In the genomic region with DNA sequence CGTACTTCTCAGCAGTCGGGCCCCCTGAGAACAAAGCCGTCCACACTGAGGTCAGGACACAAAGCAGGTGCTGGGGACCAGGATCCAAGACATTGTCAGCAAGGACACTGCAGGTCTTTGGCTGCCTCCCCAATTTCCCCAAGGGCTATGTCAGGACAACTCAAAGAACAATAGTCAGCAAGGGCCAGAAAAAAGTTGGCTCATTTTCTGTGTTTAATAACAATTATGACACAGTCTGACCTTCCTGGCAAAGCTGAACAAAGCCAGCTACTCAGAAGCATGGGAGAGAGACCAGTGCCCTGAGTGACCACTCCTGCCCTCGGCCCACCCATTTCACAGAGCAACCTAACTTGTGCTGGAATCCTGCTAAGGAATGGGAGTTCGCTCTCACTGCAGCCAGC, we compare ENCODE assay signal across 9 mouse cellular contexts. TPM values are rescaled to one million over a fixed set of nuclear protein-coding genes. Genes with fewer than 3 reads are reported as not detected.
DNase-seq lines count a peak whose midpoint lies in the region; ATAC-seq and TF ChIP-seq lines count a peak whose summit lies in the region.
"Had no signal": no experiment of that assay in that cellular context is flagged by ENCODE, and none has a peak within 500 bp of the region (broad histone marks: within the 10 kb centered on the region; RNA-seq: fewer than 3 reads in every experiment).

No protein-coding gene starts in this region.

- no peaks in the 10 kb centered on the region for H3K27me3 ChIP-seq in hindbrain, postnatal 0 days (ENCODE audit: insufficient read depth, low read length)
- H3K27me3 ChIP-seq in hindbrain, embryonic 11.5 days (ENCODE audit: control insufficient read depth, insufficient read depth, low read length), result no peaks in the 10 kb centered on the region
- H3K27me3 ChIP-seq in lung, postnatal 0 days (replicated peaks; ENCODE audit: insufficient read depth, low read length), result no peaks in the 10 kb centered on the region
- H3K27me3 ChIP-seq: embryonic facial prominence, embryonic 13.5 days had no signal

- H3K4me2 ChIP-seq in hindbrain, postnatal 0 days (ENCODE audit: low read depth, low read length), result no peak overlapping the region
- H3K4me2 ChIP-seq in hindbrain, embryonic 11.5 days (replicated peaks; ENCODE audit: low read depth, low read length), result no peak overlapping the region
- H3K4me2 ChIP-seq in lung, postnatal 0 days (replicated peaks; ENCODE audit: low read depth, low read length), result no peak overlapping the region
- H3K4me2 ChIP-seq: embryonic facial prominence, embryonic 13.5 days had no signal

- H3K4me1 ChIP-seq in hindbrain, postnatal 0 days (ENCODE audit: insufficient read depth, low read length), result no peaks in the 10 kb centered on the region
- no peaks in the 10 kb centered on the region for H3K4me1 ChIP-seq in hindbrain, embryonic 11.5 days (replicated peaks; ENCODE audit: control insufficient read depth, insufficient read depth, low read length)
- H3K4me1 ChIP-seq in brown adipose tissue, adult 24 weeks (ENCODE audit: control insufficient read depth, insufficient read depth, insufficient read length, low read length), result peaks cover 36% of the 10 kb centered on the region
- H3K4me1 ChIP-seq in lung, postnatal 0 days (ENCODE audit: insufficient read depth, low read depth, low read length), result no peaks in the 10 kb centered on the region
- H3K4me1 ChIP-seq: embryonic facial prominence, embryonic 13.5 days had no signal

- no peak overlapping the region for H3K9ac ChIP-seq in hindbrain, postnatal 0 days (replicated peaks; ENCODE audit: low read length)
- H3K9ac ChIP-seq in hindbrain, embryonic 11.5 days (ENCODE audit: low read depth, low read length), result no peak overlapping the region
- no peak overlapping the region for H3K9ac ChIP-seq in lung, postnatal 0 days (replicated peaks; ENCODE audit: low read depth)
- H3K9ac ChIP-seq: embryonic facial prominence, embryonic 13.5 days had no signal

- TF ChIP-seq EP300 in lung, postnatal 0 days (IDR thresholded peaks at IDR 0.05), result peak; percentile 68

- TF ChIP-seq CTCF in hindbrain, postnatal 0 days (IDR thresholded peaks at IDR 0.05; ENCODE audit: low read depth), result no peak
- no peak for TF ChIP-seq CTCF in lung, postnatal 0 days (IDR thresholded peaks at IDR 0.05)

- intact Hi-C loops in gastrocnemius, postnatal 36 days (cut with DNase I), result no loop called here

- no peaks in the 10 kb centered on the region for H3K9me3 ChIP-seq in hindbrain, postnatal 0 days (ENCODE audit: low read length)
- no peaks in the 10 kb centered on the region for H3K9me3 ChIP-seq in hindbrain, embryonic 11.5 days (ENCODE audit: control insufficient read depth, low read length)
- no peaks in the 10 kb centered on the region for H3K9me3 ChIP-seq in lung, postnatal 0 days (ENCODE audit: low read length)
- H3K9me3 ChIP-seq: embryonic facial prominence, embryonic 13.5 days had no signal

- H3K27ac ChIP-seq in hindbrain, postnatal 0 days, result peak overlapping the region; percentile 42; the same call in 1 of the 2 replicates
- H3K27ac ChIP-seq in hindbrain, embryonic 11.5 days (ENCODE audit: low read depth, low read length), result no peak overlapping the region
- peak overlapping the region; percentile 71 for H3K27ac ChIP-seq in brown adipose tissue, adult 24 weeks (replicated peaks; ENCODE audit: low read depth, low read length)
- peak overlapping the region; percentile 39 for H3K27ac ChIP-seq in lung, postnatal 0 days (ENCODE audit: low read length)
- H3K27ac ChIP-seq: embryonic facial prominence, embryonic 13.5 days had no signal

- no peak for ATAC-seq in hindbrain, postnatal 0 days
- ATAC-seq in hindbrain, embryonic 11.5 days (ENCODE audit: low FRiP score), result no peak
- peak; percentile 73 for ATAC-seq in lung, postnatal 0 days

- no peak overlapping the region for H3K4me3 ChIP-seq in hindbrain, postnatal 0 days (ENCODE audit: low read length)
- H3K4me3 ChIP-seq in hindbrain, embryonic 11.5 days (ENCODE audit: low read depth, low read length), result no peak overlapping the region
- H3K4me3 ChIP-seq in brown adipose tissue, adult 24 weeks (ENCODE audit: insufficient read depth, low read depth, low read length), result no peak overlapping the region
- no peak overlapping the region for H3K4me3 ChIP-seq in lung, postnatal 0 days (ENCODE audit: low read depth, low read length)
- H3K4me3 ChIP-seq: embryonic facial prominence, embryonic 13.5 days had no signal

- 48% methylated on average over 5 of the region's 5 CpGs for WGBS in hindbrain, postnatal 0 days
- WGBS in hindbrain, embryonic 11.5 days, result 69% methylated on average over 5 of the region's 5 CpGs
- WGBS in lung, postnatal 0 days, result 46% methylated on average over 5 of the region's 5 CpGs

- peak; percentile 22 for DNase-seq in hindbrain, postnatal 0 days (ENCODE audit: low spot score)
- DNase-seq in hindbrain, embryonic 11.5 days (ENCODE audit: low spot score), result no peak
- DNase-seq in gastrocnemius, postnatal 36 days, result peak; percentile 33 to 61
- DNase-seq in lung, postnatal 0 days (ENCODE audit: low spot score), result peak; percentile 74
- DNase-seq in frontal cortex, postnatal 25 days (ENCODE audit: low spot score in 2 of 2), result no peak
- no peak for DNase-seq in thymus, postnatal 25 days
- no peak for DNase-seq in left cerebral cortex, adult 8-10 months (ENCODE audit: low spot score in 2 of 2)

- H3K36me3 ChIP-seq in hindbrain, postnatal 0 days (ENCODE audit: insufficient read depth, low read length), result peaks cover 32% of the 10 kb centered on the region
- H3K36me3 ChIP-seq in hindbrain, embryonic 11.5 days (ENCODE audit: control insufficient read depth, insufficient read depth, low read length), result no peaks in the 10 kb centered on the region
- 0 out of 2 replicates have a peak, but pooled peaks cover 12% of the 10 kb centered on the region for H3K36me3 ChIP-seq in lung, postnatal 0 days (ENCODE audit: insufficient read depth, low read length)

RNA-seq across cellular contexts. Expression of a gene that starts 35.3 kb away (rescaled TPM):
- total RNA-seq in hindbrain, postnatal 0 days (2014; rRNA removed), result 111 and 185 TPM in 2 replicates
- polyA plus RNA-seq in hindbrain, postnatal 0 days (2015; fragmentation: Nextera tagmentation; extraction: Ambion mirVana), result 39.8 and 40.5 TPM in 2 replicates
- 67.8 and 73.3 TPM in 2 replicates for polyA plus RNA-seq in hindbrain, embryonic 11.5 days (2014; fragmentation: Nextera tagmentation; extraction: Ambion mirVana)
- polyA plus RNA-seq in brown adipose tissue, adult 24 weeks (2012; ENCODE audit: insufficient read depth, insufficient read length, missing spikeins), result 18.2 TPM in 2 replicates
- 10 to 100 TPM; 16.8 to 20.5 TPM for total RNA-seq in gastrocnemius, postnatal 36 days (2021)
- polyA plus RNA-seq in lung, postnatal 0 days (2015; fragmentation: Nextera tagmentation; extraction: Ambion mirVana), result 34.8 and 36.4 TPM in 2 replicates
- 100 to 1,000 TPM; 103 to 121 (median 114) TPM for total RNA-seq in left cerebral cortex, adult 8-10 months (2022)

Comparison
In these comparisons a context has a peak if more than half of its experiments do, and no peak if none do; other contexts are left out.
1. DNase-seq: peak in hindbrain, postnatal 0 days (single experiment), gastrocnemius, postnatal 36 days (2 of 2) and lung, postnatal 0 days (single experiment); none in hindbrain, embryonic 11.5 days (single experiment), frontal cortex, postnatal 25 days (0 of 2), thymus, postnatal 25 days (single experiment) and left cerebral cortex, adult 8-10 months (0 of 2).